Mouse (Mus musculus) heart, adult 9 months (tissue): Measurements from ENCODE around the gene Cyp2t4.

Source experiments
- DNase-seq, 2 experiments: peaks; one replicate each; pipeline ENCODE4 v3.0.0; 2022; ENCODE audit warnings: low spot score in 2 of 2

The Cyp2t4 gene

DNA sequence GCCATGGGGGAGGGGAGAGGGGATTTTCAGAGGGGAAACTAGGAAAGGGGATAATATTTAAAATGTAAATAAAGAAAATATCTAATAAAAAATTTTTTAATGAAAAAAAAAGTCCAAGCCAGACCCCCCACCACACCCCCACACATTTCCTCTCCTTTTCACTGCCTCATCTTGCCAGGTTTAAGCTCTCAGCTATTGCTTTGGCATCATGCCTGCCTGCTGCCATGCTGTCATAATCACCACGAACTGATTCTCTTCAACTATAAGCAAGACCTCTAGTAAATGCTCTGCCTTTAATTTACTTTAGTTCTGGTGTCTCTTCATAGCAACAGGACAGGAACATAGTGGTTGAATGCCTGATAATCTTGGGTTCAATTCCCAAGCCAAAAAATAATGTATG lies 29.0 kb downstream of the Cyp2t4 start:
- no peak for DNase-seq

DNA sequence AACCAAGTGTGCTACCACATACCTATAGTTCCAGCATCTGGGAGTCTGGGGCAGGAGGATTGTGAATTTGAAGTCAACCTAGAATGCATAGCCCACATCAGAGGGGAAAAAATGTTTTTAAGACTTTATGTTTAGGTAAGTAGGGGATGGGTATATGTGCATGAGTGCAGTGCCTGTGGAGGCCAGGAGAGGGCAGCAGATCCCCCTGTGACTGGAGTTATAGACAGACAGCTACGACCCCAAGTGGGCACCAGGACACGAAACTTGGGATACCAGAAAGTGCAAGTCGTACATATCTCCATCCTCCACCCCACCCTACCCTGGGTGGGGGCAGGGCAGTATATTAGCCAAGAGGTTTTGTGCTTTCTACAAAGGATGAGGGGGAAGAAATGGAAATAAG lies 31.4 kb downstream of the Cyp2t4 start:
- DNase-seq: no peak

DNA sequence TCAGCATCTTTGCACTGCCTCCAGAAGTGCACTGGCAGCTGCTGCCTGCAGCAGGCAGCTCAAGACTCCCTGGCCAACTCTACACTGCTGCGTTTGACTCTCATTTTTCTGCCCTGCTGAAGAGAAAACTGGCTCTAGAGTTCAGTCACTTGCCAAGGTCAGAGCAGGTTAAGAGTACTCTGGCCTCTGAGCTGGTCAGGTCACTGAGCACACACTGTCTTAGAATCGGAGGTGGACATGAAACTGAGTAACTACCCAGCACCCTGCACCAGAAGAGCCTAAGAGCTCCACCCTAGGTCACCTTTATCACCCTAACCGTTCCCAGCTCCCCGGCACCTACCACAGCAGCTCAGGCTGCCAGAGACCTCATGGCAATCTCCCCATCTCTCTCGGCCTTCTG lies 32.5 kb downstream of the Cyp2t4 start:
- DNase-seq: no peak

DNA sequence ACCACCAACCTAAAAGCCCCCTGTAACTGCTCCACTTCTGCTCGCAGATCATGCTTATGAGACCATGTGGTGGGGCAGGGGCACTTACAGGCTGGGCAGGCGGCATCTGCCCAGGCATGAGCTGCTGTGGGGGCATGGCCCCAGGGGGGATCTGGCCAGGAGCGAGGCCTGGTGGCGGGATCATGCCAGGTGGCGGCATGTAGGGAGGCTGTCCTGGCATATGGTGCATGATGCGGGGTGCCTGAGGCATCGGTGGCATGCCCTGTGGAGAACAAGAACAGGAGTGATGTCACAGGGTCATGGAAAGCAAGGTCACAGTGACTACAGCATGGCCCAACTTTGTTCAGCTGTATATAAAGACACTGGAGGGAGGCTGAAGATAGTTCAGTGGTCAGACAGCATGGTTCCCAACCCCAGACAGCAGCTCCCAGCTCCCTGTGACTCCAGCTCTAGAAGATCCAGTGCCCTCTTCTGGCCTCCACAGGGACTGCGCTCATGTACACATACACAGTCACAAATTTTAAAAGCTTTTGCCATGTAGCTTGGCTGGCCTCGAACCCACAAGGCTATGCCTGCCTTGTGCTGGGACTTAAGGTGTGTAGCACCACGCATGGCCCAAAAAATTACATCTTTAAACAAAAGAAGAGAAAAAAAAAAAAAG lies 35.9 kb downstream of the Cyp2t4 start:
- no peak for DNase-seq

DNA sequence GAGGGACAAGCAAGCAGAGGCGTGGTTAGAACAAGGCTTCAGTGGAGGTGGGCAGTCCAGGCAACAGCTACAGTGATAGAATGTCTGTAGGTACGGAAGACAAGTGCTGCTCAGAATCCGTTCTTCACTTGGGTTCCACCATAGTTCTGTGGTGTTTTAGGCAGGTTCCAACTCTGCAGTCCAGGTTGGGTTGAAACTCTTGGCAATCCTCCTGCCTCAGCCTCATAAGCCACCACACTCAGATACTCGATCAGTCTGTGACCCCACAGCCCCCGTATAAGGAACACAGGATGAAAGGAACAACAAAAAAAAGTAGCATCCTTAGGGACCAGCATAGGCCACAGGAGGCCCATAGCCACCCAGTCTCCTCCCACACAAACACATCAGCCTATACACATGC lies 38.9 kb downstream of the Cyp2t4 start:
- DNase-seq: no peak

DNA sequence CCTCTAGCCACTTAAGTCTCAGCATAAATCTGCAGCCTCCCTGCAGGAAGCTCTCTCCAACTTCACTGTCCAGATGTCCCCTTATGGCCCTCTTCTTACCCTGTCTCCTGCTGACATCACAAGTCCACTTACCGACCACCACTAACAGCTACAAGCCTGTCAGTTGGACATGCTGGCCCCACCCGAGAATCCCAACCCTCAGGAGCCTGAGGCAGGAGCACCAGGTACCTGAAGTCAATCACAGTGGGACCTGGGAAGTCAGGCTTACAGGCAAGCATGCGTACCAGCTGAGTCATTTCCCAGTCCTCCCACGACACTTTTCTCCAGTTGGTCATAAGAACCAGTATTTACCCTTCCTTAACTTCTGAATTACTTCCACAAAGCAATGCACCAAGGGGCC lies 40.2 kb downstream of the Cyp2t4 start:
- DNase-seq: no peak

DNA sequence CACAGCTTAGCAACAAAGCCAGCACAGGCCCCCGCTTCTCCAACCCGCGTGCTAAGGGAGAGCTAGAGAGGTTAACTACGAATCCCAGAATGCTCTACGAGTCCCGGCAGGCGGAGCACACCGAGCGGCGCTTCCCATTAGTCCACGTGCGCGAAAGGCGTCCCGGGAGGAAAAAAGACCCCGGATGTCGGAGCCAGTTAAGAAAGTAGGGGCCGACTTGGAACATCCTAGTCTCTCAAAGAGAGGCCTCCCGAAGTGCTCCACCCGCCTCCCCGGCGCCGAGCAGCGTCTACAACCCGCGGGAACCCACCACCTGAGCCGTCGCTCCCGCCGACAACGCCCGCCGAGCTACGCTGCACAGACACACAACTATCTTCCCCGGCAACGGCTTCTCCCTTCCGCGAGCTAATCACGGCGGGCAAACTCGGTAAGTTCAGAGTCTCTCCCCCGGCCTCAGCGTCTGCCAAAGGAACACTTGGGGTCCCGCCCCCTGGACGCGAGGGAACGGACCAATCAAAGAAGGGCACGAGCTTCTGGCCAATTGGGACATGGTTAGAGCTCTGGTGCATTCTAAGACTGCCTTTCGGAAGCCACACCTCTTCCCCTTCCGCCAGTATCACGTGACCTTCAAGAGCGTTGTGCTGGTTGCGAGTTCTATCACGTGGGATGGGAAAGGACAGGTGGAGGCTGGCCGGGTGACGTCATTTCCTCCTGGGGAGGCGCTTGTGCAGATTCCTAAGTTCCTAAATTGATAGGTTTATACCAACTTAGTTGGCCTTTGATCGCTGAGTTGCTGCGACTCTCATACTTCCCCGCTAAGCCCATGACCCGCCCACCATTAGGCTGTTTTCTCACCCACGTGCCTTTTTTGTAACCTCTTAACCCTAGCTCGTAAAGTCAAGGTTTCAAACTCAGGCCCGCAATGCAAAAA lies 42.4 kb downstream of the Cyp2t4 start, which contains the start of the genes BC024978 and Snrpa:
BC024978 (plus strand) TSS at position 101 of the 931 bp plus-strand sequence.
Snrpa (minus strand) TSS at position 591 of the 931 bp plus-strand sequence.
- DNase-seq: peak; percentile 99 to 100

DNA sequence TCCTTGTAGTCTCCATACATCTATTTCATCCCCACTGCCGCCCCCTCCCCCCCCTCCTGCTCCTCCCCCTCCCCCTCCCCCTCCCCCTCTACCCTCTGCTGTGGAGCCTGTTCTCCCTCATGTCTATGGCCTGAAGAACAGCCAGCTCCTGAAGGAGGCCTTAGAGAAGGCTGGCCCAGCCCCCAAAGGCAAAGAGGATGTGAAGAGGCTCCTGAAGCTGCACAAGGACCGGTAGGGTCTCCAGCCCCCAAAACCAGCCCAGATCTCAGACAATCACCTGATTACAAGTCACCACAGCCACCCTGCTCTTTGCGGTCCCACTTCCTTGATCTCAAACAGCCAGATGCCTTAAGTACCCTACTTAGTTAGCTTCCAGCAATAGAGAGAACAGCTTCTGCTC lies 43.6 kb downstream of the Cyp2t4 start:
- DNase-seq: no peak

DNA sequence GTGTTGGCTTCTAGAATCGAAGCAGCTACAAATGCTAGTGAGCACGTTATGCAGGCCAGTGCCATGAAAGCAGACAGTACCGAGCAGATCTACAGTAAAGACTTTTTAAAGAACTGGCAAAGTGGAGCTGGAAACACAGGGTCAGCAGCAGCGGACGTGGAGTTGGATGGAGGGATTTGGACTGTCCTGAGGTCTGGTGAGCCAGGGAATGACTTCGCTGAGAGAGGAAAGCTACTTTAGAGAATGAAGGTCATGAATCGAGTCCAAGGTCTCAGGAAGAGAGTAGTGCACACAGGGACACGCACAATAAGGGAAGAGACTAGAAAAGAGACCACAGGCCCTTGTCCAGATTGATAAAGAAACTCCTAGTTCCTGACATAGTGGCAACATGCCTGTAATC lies 44.1 kb downstream of the Cyp2t4 start:
- no peak for DNase-seq

DNA sequence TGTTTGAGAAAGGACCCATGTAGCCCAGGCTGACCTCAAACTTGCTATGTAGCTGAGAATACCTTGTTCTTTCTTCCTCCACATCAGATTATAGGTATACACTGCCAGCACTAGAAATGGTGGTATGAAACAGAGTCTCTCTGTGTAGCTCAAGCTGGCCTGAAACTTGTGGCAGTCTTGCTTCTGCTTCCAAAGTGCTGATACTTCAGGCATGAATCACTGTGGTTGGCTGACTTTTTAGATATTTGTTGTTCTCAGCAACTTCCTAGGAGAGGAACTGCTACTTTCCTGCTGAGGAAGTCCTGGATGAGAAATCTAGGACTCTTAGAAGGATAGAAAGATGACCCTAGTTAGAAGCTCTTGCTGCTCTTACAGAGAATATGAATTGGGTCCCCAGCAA lies 44.8 kb downstream of the Cyp2t4 start:
- peak in 1 of 2 experiments; percentile 33 for DNase-seq

DNA sequence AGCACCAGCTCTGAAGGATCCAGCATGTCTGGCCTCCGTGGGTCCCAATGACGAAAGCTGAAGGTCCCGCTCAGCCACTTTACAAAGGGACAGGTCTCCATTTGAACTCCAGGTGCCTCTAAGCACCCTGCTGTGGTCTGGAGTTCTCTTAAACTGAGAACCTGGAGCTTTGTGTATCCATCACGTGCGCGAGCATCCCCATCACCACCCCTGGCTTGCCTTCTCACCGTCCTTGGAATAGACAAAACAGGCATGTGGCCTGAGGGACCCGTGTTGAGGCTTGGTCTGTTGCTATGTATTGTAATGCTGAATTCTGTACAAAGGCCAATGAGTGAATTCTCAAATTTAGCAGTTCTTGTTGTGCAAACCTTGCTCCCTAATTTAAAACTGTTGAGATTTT lies 45.3 kb downstream of the Cyp2t4 start:
- DNase-seq: no peak

DNA sequence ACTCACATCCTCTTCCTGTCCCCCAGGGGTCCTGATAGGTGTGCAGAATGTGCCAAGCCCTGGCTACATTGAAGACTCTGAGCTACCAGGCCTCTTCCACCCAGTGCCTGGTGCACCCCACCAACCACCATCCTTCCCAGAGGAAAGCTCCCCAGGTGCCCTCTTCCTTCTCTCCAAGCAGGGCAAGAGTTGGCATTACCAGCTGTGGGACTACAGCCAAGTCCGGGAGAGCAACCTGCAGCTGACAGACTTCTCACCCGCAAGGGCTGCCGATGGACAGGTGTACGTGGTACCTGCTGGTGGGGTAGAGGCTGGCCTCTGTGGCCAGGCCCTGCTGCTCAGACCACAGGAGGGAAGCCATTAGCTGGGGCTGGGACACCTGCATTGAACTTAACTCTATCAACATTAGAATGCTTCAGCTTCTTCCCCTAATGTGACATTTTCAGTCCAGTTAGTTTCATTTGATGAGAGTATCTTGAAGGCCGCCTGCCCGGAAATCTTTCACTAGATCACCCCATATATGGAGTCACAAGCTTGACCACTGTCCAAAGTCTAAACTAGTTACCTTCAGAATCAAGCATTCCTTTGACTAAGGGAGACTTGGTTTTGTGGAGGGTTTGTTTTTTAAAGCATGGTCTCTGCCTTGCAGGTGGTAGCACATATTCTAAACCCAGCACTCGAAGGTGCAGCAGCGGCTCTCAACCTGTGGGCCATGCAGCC lies 50.4 kb downstream of the Cyp2t4 start:
- no peak for DNase-seq
